Comparison of ENCODE assay signal across 16 mouse cellular contexts in the genomic region with DNA sequence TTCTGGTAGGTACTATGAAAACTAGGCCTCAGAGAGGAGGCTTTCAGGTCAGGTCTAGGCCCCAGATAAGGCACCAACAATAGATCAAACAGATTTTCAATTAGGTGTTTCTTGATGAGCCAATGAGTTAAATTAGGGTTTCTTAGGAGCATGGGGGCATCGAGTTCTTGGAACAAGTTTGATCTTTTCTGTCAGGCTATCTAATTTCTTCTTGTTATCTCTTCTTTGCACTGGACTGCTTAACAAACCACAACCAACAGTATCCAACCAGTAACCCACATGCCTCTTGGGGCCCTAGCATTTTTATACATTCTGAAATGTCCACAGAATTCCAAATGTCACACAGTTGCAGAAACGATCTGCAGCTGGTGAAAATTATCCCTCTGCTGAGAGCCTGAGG. TPM values are rescaled to one million over a fixed set of nuclear protein-coding genes. Genes with fewer than 3 reads are reported as not detected.
"Had no signal": no experiment of that assay in that cellular context is flagged by ENCODE, and none has a peak within 500 bp of the region (broad histone marks: within the 10 kb centered on the region; RNA-seq: fewer than 3 reads in every experiment).

No protein-coding gene starts in this region.

- H3K27ac ChIP-seq: layer of hippocampus, adult 2 months; left cerebral cortex, adult 2 months; limb, embryonic 12.5 days; limb, embryonic 15.5 days; midbrain, embryonic 10.5 days; midbrain, embryonic 13.5 days had no signal

- ATAC-seq: intestine, postnatal 0 days; midbrain, embryonic 13.5 days had no signal

- H3K9me3 ChIP-seq: limb, embryonic 12.5 days; limb, embryonic 15.5 days; midbrain, embryonic 10.5 days; midbrain, embryonic 13.5 days had no signal

- DNase-seq: kidney, adult 2 months; kidney, postnatal 25 days; layer of hippocampus, postnatal 36 days; lung, adult 2 months; lung, postnatal 14 days; lung, postnatal 4 days; thymus, adult 18-20 months; thymus, postnatal 36 days had no signal

- H3K4me1 ChIP-seq: limb, embryonic 12.5 days; limb, embryonic 15.5 days; midbrain, embryonic 10.5 days; midbrain, embryonic 13.5 days had no signal

- H3K27me3 ChIP-seq: limb, embryonic 15.5 days; midbrain, embryonic 13.5 days had no signal

- H3K4me2 ChIP-seq: limb, embryonic 12.5 days; limb, embryonic 15.5 days; midbrain, embryonic 13.5 days had no signal

- H3K4me3 ChIP-seq: layer of hippocampus, adult 2 months; left cerebral cortex, adult 2 months; limb, embryonic 12.5 days; limb, embryonic 15.5 days; midbrain, embryonic 10.5 days; midbrain, embryonic 13.5 days had no signal

- H3K9ac ChIP-seq: limb, embryonic 12.5 days; limb, embryonic 15.5 days; midbrain, embryonic 13.5 days had no signal

- H3K36me3 ChIP-seq: limb, embryonic 12.5 days; limb, embryonic 15.5 days; midbrain, embryonic 10.5 days; midbrain, embryonic 13.5 days had no signal

RNA-seq across cellular contexts. Expression of gene D330045A20Rik, which starts 45.6 kb away (rescaled TPM):
- polyA plus RNA-seq: spleen, adult 2 months had no signal
